Mouse (Mus musculus) bone marrow, adult 2 months (tissue): Measurements from ENCODE around the gene Calcrl. TPM values are rescaled to one million over a fixed set of nuclear protein-coding genes. Genes with fewer than 3 reads are reported as not detected.

ENCODE experiments used
- H3K27ac ChIP-seq: fragments of 200-500 bp; 2 replicates; pipeline ENCODE4 v1.5.1; 2012; ENCODE audit warnings: low read depth, mild to moderate bottlenecking, control low read depth, inconsistent platforms, low read length; ENCODE audit not compliant: control insufficient read depth, poor library complexity, insufficient read depth
- H3K4me1 ChIP-seq: fragments of 200-500 bp; 2 replicates; pipeline ENCODE4 v1.6.1; 2011; ENCODE audit warnings: low read length; ENCODE audit not compliant: control insufficient read depth, insufficient read depth
- H3K4me3 ChIP-seq: fragments of 200-500 bp; replicated peaks from 2 replicates; pipeline ENCODE3; 2011; ENCODE audit warnings: mild to moderate bottlenecking, low read depth, low read length, control low read depth; ENCODE audit not compliant: control insufficient read depth
- CTCF ChIP-seq: fragments of 200-500 bp; IDR thresholded peaks from 2 replicates; pipeline ENCODE4 v1.5.1; 2011; ENCODE audit warnings: low read length, control low read depth; ENCODE audit not compliant: control insufficient read depth, insufficient read depth
- POLR2A ChIP-seq: fragments of 200-500 bp; IDR thresholded peaks from 2 replicates; pipeline ENCODE4 v1.6.1; 2011; ENCODE audit warnings: low read depth, mild to moderate bottlenecking, control low read depth, low read length, borderline replicate concordance; ENCODE audit not compliant: control insufficient read depth
- WGBS: fragments of 180-500 bp; shearing (Covaris S2); methylation state at CpG from one replicate; pipeline ENCODE4 v1.1.7; 2018; 5-methylcytosine and 5-hydroxymethylcytosine counted together
- polyA plus RNA-seq: library from polyadenylated mRNA; stranded (reverse); fragments of >200 nt; gene quantifications from 2 replicates; pipeline ENCODE4 v1.2.4, GENCODE M21; 2011; ENCODE audit warnings: low replicate concordance; ENCODE audit not compliant: missing spikeins, insufficient read depth, insufficient read length

The Calcrl gene
- polyA plus RNA-seq = 0.79 and 3.7 TPM in 2 replicates

GRCm38 (mm10) chr2:84425138-84425537, at the start of gene Calcrl:
TSS of gene Calcrl (minus strand) at chr2:84425411.
- peak; percentile 97 for TF ChIP-seq POLR2A
- TF ChIP-seq CTCF = no peak
- WGBS = under 1% methylated on average over 10 of the region's 10 CpGs
- peak within 1 kb of the TSS; percentile 55 for H3K4me3 ChIP-seq
- H3K4me1 ChIP-seq = no peaks in the 10 kb centered on the region; the same call in 1 of the 2 replicates
- peak within 1 kb of the TSS; percentile 76 for H3K27ac ChIP-seq

DNA sequence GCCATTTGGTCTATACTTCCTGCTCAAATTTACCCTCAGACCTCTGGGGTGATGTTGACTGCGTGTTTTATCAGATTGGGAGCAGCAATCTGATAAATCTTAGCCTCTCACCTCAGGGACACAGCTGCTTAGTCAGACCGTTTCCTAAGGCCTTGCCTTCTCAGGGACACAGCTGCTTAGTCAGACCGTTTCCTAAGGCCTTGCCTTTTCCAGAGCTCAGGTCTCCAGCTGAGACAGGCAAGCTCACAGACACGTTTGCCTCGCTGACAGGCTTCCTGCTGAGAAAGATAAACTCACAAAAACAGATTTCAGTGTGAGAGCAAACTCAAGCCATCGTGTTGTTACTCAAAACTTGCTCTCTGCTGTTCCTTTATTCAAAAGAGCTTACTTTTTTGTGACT, 49.4 kb upstream of the Calcrl start:
- no peak overlapping the region for H3K4me3 ChIP-seq
- 37% methylated on average over 6 of the region's 6 CpGs for WGBS
- no peak overlapping the region for H3K27ac ChIP-seq
- H3K4me1 ChIP-seq = no peaks in the 10 kb centered on the region
- no peak for TF ChIP-seq POLR2A

DNA sequence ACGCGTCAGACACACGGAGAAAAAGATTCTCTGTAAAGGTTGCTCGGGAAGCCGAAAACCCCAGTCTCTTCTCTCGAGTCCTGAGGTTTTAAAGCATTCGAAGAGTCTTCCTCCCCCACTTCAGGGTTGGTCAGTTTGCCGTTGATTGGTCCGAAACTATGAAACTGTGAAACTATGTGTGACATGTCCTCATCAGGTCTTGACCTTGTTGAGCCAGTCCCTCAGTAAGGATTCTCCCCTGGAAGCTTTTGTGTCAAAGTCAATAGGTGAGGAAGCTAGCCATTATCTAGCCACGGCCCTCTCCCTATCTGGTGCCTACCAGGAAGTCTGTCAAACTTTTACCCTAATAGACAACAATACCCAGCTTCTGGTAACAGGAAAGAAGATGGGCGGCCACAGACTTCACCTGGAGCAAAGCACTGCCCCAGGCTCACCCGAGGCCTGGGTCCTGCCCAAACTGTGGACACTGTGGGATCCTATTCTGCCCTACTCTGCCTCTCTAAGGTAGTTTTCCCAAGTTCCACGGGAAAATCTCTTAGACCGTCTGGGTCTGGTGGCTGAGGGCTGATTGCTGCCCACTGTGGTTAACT, 48.8 kb upstream of the Calcrl start:
- no peak overlapping the region for H3K4me3 ChIP-seq
- no peaks in the 10 kb centered on the region for H3K4me1 ChIP-seq
- H3K27ac ChIP-seq = no peak overlapping the region
- TF ChIP-seq POLR2A (no peak), CTCF (no peak)
- 80% methylated on average over 14 of the region's 14 CpGs for WGBS

DNA sequence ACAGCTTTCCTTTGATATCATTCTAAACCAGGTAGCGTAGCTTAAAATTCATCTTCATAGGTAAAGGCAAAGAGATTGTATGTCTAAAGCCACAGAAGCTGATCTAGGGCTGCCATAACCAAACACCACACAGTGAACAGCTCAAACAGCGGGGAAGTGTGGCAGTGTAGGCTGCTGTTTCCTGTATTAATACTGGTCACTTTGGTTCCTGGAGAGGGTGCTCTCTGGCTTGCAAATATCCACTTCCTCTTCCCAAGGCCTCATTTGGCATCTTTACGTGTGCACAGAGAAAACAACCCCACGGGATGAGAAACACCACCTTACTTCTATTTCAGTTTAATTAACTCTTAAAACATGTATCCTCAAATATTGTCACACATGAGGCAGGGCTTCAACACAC, 42.2 kb upstream of the Calcrl start:
- TF ChIP-seq POLR2A (no peak), CTCF (no peak)
- 40% methylated on average over 4 of the region's 4 CpGs for WGBS
- no peak overlapping the region for H3K4me3 ChIP-seq
- H3K4me1 ChIP-seq = no peaks in the 10 kb centered on the region
- no peak overlapping the region for H3K27ac ChIP-seq

DNA sequence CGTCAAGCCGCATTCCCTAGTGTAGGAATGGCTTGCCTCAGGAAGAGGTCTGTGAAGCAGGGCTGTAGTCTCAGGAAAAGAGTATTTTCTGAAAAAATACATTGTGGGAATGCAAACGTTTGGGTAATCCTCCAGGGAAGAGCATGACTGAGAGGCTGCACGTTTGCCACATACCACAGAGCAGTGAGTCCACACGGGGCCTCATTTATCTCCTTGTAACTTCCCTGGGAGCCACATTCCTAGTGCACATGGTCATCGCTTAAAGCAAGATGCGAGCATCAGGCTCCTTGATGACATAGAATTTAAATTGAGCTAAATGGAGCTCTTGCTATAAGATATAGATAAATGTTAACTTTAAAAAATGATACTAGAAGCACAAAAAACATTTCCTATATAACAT, 39.7 kb upstream of the Calcrl start:
- TF ChIP-seq CTCF = no peak
- no peak for TF ChIP-seq POLR2A
- WGBS = 73% methylated on average over 7 of the region's 7 CpGs
- H3K4me1 ChIP-seq = no peaks in the 10 kb centered on the region
- no peak overlapping the region for H3K4me3 ChIP-seq
- H3K27ac ChIP-seq = no peak overlapping the region

- Histone ChIP-seq H3K4me1 (no peaks in the 10 kb centered on the region; the same call in 1 of the 2 replicates), H3K27ac (no peak overlapping the region), H3K4me3 (no peak overlapping the region)
- TF ChIP-seq POLR2A (no peak), CTCF (no peak)
- WGBS = 75% methylated on average over 3 of the region's 3 CpGs
Measured at GRCm38 (mm10) chr2:84462411-84462810, 37.2 kb upstream of the Calcrl start.

DNA sequence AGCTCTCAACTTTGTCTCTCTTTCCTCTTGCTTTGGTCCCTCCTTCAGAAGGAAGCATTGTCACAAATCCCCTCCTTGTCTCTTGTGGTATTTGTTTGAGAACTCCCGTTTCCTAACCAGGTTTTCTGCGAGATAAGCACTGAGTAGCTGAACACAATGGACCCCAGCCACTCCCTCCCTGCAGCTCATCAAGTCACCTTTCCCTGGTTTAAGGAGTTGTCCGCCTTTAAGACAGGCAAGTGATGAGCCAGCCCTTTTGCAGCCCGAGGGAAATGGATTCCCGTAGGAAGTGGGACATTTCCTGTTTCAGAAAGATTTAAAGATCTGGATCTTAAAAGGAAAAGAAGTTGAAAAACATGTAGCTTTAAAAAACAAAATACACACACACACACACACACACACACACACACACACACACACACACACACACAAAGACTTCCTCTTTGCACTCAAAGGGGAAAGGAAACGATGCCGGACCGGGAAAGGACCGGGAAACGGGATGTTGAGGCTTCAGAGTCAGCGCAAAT, 34.5 kb upstream of the Calcrl start:
- 8% methylated on average over 11 of the region's 11 CpGs for WGBS
- Histone ChIP-seq H3K4me1 (no peaks in the 10 kb centered on the region; the same call in 1 of the 2 replicates), H3K27ac (no peak overlapping the region), H3K4me3 (no peak overlapping the region)
- no peak for TF ChIP-seq CTCF
- TF ChIP-seq POLR2A = no peak

DNA sequence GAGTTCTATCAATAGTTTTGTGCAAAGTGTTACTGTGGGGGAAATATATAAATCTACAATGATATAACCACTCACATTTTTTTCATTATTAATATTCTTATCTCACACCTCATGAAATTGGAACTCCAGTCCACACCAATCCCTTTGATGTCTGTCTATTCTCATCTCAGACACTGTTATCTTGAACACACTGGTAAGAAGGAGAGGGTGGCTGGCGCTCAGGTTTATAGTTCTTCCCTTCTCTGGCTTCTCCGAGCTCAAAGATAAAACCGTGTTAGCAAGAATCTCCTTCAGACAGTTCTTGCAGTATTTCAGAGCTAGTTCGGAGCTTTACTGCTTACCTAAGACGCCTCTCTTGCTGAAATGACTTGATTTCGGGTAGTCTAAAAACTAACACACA, 32.0 kb upstream of the Calcrl start:
- TF ChIP-seq CTCF (no peak), POLR2A (no peak)
- Histone ChIP-seq H3K27ac (no peak overlapping the region), H3K4me3 (no peak overlapping the region), H3K4me1 (no peaks in the 10 kb centered on the region; the same call in 1 of the 2 replicates)
- WGBS = 80% methylated on average over 6 of the region's 6 CpGs
